Mouse (Mus musculus) neural tube, embryonic 10.5 days (tissue): ENCODE measurements at regions not wholly inside any gene's neighbourhood (a gene's known extent, or its start where the extent isn't known, plus 50 kb on each side); places are given as distances from the start of the nearest gene placed in this dataset.

Experiments used
- DNase-seq: peaks from one replicate; pipeline ENCODE4 v3.0.0-alpha.2; 2017; ENCODE audit warnings: low spot score; ENCODE audit errors: extremely low spot score

GRCm38 (mm10) chr16:46331336-46331735 is 167.0 kb downstream of the Nectin3 start:
- no peak for DNase-seq

DNA sequence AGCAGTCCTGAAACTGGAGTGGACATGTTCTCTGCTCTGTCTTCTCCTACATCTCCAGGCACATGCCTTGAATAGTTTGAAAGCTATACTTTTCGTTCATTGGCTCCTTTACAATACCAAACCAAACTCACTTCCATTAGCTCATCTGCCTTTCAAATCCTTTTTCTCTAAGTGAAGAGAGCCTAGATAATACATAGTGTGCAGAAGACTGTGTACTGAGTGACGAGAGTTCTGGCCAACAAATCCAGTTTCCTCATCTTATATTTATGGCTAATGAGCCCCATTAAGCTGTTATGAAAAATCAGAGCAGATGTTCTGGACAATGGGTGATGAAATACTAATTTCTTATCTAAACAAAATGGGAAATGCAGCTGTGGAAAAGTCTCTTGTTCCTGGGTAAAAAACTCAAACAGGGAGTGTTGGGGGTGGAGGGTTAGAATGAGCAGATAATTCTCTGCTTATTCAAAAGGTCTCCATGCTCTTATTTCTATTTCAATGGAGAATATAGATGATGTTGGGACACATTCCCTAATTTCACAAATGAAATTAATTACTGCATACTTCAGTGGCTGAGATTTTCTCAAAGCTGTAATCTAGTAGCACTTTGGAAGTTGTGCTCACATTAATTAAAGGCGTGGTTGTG is 144.3 kb upstream of the Gm4737 start:
- no peak for DNase-seq

DNA sequence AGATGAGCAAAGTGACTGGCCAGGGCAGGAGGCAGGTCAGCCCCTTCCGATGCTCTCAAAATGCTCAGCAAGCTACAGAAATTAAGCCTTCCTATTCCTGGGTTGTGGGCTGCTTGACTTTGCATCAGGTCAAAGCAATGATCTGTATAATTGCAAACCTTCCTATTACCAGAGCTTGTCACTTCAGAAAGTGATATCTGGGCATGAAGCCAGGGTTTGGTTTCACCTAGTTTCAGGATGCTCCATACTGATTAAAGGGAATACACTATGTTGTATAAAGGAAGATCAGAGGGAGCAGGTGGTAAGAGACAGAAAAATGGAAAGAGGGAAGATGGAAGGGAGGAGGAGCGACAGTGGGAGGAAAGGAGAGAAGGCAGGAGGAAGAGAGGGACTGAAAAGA is 142.3 kb upstream of the Gm4737 start:
- DNase-seq, result no peak

DNA sequence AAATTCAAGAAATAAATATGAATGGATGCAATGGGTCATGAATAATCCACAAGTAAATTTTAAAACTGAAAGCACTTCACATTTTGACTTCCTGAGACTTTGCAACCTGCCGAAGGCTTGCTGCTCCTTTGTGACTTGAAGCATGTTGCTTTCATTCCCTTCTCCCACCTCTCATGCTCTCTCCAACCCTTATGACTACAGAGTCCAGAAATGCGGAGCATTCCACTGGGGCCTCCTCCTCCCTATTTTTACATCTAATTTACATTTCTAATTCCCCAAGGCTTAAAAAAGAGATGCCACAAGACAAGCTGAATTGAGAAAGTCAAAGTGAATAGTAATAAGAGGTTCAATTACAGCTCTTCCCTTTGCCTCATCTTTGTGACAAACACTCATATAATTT is 141.5 kb upstream of the Gm4737 start:
- DNase-seq, result no peak

DNA sequence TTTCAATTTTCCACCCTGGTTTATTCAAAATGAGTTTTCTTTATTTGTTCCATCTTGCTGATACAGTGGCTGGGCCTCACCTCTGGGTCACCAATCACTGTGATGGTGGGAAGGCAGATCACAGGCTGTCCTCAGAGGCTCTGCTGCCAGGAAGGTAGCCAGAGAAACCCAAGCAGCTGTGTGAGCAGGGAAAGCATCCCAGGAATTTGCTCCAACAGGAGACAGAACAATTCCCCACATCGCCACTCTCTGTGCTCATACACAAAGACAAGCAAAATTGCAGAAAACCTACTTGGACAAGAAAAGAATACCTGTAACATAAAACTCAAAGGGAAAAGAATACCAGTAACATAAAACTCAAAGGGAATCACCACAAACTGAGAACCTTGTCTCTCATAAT is 139.0 kb upstream of the Gm4737 start:
- DNase-seq, result peak; percentile 15

DNA sequence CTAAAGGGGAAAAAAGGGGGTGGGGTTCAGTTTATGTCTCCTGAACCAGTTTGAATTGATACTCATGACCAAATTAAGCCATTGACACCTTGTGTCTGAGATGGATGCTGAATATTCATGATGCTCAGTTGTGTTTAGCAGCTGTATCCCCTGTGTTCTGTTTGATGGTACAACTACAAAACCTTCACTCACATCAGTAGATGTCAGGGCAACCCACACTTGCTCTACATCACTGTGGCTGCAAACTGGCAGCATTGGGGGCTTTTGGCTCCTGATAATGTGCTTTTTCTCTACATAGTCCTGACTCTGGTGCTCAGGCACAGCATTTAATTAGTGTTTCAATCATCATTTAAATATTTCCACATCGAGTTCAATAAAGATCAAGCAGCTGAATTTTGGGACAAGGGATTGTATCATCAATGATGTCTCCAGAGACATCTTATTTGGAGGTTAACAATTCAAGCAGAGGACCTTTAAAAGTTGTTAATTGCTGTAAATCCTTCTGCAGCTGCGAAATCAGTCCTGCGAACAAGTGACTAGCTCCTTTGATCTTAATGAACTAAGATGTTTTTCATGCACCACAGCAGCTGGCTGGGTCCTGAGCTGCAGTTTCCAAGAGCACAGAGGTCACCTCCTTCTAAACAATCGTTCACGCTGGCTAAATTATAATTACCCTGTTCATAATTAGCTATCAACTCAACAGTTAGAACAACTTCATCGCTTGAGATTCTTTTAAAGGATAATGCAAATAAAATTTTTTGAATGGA is 136.4 kb upstream of the Gm4737 start:
- DNase-seq, result no peak

DNA sequence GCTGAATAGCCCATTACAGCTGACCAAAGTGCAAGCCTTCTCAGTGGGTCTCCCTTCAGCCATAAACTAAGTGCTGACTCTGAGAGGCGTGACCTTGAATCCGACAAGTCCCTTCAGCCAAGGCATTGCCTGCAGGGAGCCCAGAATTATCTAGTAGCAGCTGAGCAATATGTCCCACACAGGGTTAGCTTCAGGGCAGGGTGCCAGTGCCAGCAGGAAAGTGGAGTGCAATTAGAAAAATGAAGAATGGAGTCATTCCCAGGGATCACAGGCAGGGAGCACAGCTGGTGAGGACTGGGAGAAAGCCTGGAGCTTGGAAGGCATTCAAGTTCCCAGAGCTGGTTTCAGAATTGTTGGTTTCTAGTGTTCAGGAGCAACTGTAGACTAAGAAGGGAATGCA is 135.3 kb upstream of the Gm4737 start:
- DNase-seq, result no peak

DNA sequence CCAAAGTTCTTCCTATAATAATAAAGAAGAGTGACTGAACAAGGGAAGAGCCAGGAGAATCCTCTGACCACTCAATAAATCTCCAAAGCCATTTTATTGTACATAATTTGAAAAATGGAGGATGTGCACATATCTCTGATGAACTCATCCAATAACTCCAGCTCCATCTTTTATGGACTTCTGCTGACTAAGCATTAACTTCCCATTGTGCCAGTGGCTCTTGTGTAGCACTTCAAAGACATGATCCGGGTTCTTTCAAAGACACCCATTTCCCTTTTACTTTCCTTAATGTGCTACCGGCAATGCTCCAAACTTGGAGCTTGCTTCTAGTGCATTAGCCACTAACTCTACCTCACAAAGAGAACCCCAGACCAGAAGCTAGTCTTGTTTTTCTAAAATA is 112.7 kb upstream of the Gm4737 start:
- DNase-seq, result no peak

GRCm38 (mm10) chr16:46251639-46252038 is 96.8 kb upstream of the Gm4737 start:
- no peak for DNase-seq

DNA sequence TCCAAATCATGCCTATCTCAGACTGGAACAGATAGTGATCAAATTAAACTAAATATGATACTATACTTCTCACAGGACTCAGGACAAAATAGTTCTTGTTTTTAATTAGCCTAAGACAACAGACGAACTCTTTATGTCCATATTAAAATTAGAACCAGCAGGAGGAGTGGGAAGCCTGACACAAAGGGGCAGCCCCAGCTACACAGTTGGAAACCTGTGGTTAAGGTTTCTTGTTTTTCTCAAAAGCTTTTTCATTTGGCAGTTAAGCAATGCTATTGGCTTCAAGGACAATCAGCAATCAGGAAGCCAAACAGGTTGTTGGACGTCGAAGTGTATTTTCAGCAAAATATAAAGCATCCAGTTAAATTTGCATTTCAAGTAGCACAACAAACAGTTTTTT is 96.1 kb upstream of the Gm4737 start:
- no peak for DNase-seq

- no peak for DNase-seq
These were observed 90.7 kb upstream of the Gm4737 start for GRCm38 (mm10) chr16:46245598-46245997.

- DNase-seq, result no peak
These were observed 73.9 kb upstream of the Gm4737 start for GRCm38 (mm10) chr16:46228744-46229143.

DNA sequence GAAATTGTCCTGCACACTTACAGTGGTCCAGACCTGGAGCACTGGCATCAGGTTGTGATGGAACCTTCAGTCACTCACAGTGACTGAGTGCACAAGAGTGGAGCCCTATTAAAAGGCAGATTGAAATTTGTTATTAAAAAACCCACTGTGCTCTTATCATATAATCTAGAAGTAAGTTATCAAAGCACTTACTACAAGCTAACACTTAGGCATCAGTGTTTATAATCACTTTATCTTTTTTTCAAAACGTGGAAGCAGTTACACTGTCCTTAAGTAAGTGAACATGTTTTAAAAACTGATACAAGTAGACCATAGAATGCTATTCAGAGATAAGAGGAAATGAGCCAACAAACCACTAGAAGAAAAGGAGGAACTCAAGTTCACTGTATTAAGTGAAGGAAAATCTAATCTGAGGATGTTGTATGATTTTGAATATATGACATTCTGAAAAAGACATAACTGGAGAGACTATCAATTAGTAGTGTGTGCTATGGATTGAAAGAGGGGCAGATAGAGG is 68.3 kb upstream of the Gm4737 start:
- DNase-seq, result no peak

- DNase-seq, result no peak
These were observed 57.6 kb upstream of the Gm4737 start for GRCm38 (mm10) chr16:46212504-46212903.

GRCm38 (mm10) chr16:46211914-46212313 is 57.0 kb upstream of the Gm4737 start:
- no peak for DNase-seq

DNA sequence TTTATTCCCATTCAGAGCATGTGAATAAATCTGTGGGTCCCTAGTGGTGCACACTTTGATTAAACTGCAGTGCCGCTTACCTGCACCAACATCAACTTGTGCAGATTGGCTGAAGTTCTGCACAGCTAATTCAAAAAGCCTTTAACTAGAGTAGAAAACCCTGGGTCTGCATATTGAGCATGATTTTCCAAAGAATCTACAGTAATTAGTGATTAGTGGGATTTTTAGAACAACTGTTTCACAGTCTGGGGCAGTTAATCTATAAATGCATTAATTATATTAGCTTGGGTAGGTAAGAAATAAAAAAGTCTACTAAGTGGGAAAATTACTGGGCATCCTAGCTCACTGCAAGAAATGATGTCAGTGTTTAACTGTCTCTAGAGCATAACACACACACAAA is 50.2 kb upstream of the Gm4737 start:
- DNase-seq, result no peak
